Mouse (Mus musculus): ENCODE results near the gene Slc4a1ap.

GRCm38 (mm10) chr5:31512481-31512880 lies 14.3 kb upstream of the Slc4a1ap start:
- TF ChIP-seq ZC3H11A (IDR thresholded peaks at IDR 0.05; ENCODE audit: borderline replicate concordance, low read depth, low read length) (no peak), CHD2 (IDR thresholded peaks at IDR 0.05; ENCODE audit: low read depth, low read length) (no peak), MAFK (IDR thresholded peaks at IDR 0.05; ENCODE audit: insufficient read depth, low read depth, low read length) (no peak), ZNF384 (IDR thresholded peaks at IDR 0.05; ENCODE audit: low read depth, low read length) (no peak)
